Comparison of ENCODE assay signal across 8 mouse cellular contexts in the genomic region with DNA sequence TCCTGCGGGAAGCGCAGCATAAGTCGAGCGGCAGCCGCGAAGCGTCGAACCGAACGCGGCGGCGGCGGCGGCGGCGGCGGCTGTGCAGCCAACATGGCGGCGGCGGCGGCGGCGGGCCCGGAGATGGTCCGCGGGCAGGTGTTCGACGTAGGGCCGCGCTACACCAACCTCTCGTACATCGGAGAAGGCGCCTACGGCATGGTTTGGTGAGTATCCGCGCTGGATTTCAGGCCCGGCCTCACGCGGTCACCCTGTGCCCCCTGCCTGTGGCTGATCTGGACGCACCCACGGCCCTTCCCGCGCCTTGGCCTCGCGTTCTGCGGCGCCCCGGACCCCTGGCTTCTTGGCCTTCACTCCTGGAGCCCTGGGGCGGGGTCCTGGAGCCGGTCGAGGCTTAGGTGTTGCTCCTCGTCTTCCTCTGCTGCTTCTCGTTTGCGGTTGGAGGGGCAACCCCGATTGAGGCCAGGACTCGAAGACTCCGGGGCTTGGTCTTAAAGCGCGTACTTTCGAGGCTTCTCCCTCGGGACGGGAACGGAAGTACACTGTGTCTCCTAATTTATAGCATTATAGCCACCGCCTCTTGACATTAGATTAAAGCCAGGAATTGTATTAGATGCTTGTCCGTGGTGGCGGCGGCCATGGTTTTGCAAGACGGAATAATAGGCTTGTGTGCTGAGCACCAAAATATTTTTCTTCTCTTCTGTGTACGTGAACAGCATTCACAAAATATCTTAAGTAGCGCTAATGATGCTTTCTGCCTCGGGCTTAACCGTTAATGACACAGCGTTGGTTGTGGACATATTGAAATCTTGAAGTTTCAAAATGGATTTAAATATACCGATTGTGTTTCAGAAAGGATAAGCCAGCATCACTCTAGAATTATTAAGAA. TPM values are rescaled to one million over a fixed set of nuclear protein-coding genes. Genes with fewer than 3 reads are reported as not detected.
DNase-seq lines count a peak whose midpoint lies in the region; ATAC-seq and TF ChIP-seq lines count a peak whose summit lies in the region.

No protein-coding gene starts in this region.

- H3K4me1 ChIP-seq in cortical plate, adult 2 months (ENCODE audit: control insufficient read depth, insufficient read depth, low read length), result peaks cover 4% of the 10 kb centered on the region; the same call in 1 of the 2 replicates
- H3K4me1 ChIP-seq in intestine, embryonic 16.5 days (ENCODE audit: control insufficient read depth, insufficient read depth, low read length), result peaks cover 7% of the 10 kb centered on the region
- peaks cover 31% of the 10 kb centered on the region for H3K4me1 ChIP-seq in liver, embryonic 15.5 days (replicated peaks)
- H3K4me1 ChIP-seq in neural tube, embryonic 11.5 days (ENCODE audit: control insufficient read depth, insufficient read depth, low read length), result peaks cover 6% of the 10 kb centered on the region; the same call in 1 of the 2 replicates

- H3K4me2 ChIP-seq in intestine, embryonic 16.5 days (ENCODE audit: low read depth, low read length), result peak overlapping the region; percentile 61
- peak overlapping the region; percentile 90 for H3K4me2 ChIP-seq in liver, embryonic 15.5 days
- H3K4me2 ChIP-seq in neural tube, embryonic 11.5 days (ENCODE audit: low read depth), result peak overlapping the region; percentile 42

- peak; percentile 82 for DNase-seq in A20 (ENCODE audit: low read depth, low spot score)
- DNase-seq in ES-CJ7 (ENCODE audit: low read depth, low spot score), result peak; percentile 38
- DNase-seq in heart, adult 11 months, result peak; percentile 98
- peak; percentile 77 for DNase-seq in neural tube, embryonic 11.5 days (ENCODE audit: low spot score)
- DNase-seq in cerebellum, adult 11-12 months, result no peak

- no peaks in the 10 kb centered on the region for H3K27me3 ChIP-seq in intestine, embryonic 16.5 days (replicated peaks; ENCODE audit: control insufficient read depth, insufficient read depth, low read length)
- no peaks in the 10 kb centered on the region for H3K27me3 ChIP-seq in liver, embryonic 15.5 days
- H3K27me3 ChIP-seq in neural tube, embryonic 11.5 days (ENCODE audit: control insufficient read depth, insufficient read depth, low read length), result no peaks in the 10 kb centered on the region

- H3K27ac ChIP-seq in cortical plate, adult 2 months (ENCODE audit: insufficient read depth, low read length), result peak overlapping the region; percentile 74
- peak overlapping the region; percentile 91 for H3K27ac ChIP-seq in intestine, embryonic 16.5 days (ENCODE audit: low read length)
- peak overlapping the region; percentile 91 for H3K27ac ChIP-seq in liver, embryonic 15.5 days (replicated peaks)
- peak overlapping the region; percentile 71 for H3K27ac ChIP-seq in neural tube, embryonic 11.5 days (ENCODE audit: low read depth, low read length)

- no peaks in the 10 kb centered on the region for H3K9me3 ChIP-seq in intestine, embryonic 16.5 days (ENCODE audit: control insufficient read depth, low read length)
- H3K9me3 ChIP-seq in liver, embryonic 15.5 days (replicated peaks), result no peaks in the 10 kb centered on the region
- no peaks in the 10 kb centered on the region for H3K9me3 ChIP-seq in neural tube, embryonic 11.5 days (ENCODE audit: control insufficient read depth, low read length)

- no peak for TF ChIP-seq POLR2A in cortical plate, adult 2 months (IDR thresholded peaks at IDR 0.05; ENCODE audit: extremely low read depth, insufficient read depth, low read length)

- H3K36me3 ChIP-seq in intestine, embryonic 16.5 days (ENCODE audit: control insufficient read depth, insufficient read depth, low read length), result no peaks in the 10 kb centered on the region
- H3K36me3 ChIP-seq in liver, embryonic 15.5 days (replicated peaks), result peaks cover 18% of the 10 kb centered on the region
- H3K36me3 ChIP-seq in neural tube, embryonic 11.5 days (ENCODE audit: control insufficient read depth, insufficient read depth, low read length), result no peaks in the 10 kb centered on the region

- peak; percentile 80 for ATAC-seq in intestine, embryonic 16.5 days
- peak; percentile 72 for ATAC-seq in liver, embryonic 15.5 days (ENCODE audit: insufficient read depth)
- ATAC-seq in neural tube, embryonic 11.5 days (ENCODE audit: insufficient read depth, low FRiP score, low TSS enrichment), result peak; percentile 66

- H3K4me3 ChIP-seq in cortical plate, adult 2 months (ENCODE audit: insufficient read depth, low read length), result peak overlapping the region; percentile 60
- peak overlapping the region; percentile 98 for H3K4me3 ChIP-seq in intestine, embryonic 16.5 days (ENCODE audit: low read length)
- peak overlapping the region; percentile 99 for H3K4me3 ChIP-seq in liver, embryonic 15.5 days (replicated peaks)
- H3K4me3 ChIP-seq in neural tube, embryonic 11.5 days (ENCODE audit: low read depth, low read length), result peak overlapping the region; percentile 78

- TF ChIP-seq CTCF in cortical plate, adult 2 months (IDR thresholded peaks at IDR 0.05; ENCODE audit: extremely low read depth, insufficient read depth, low read length), result no peak

- under 1% methylated on average over 73 of the region's 75 CpGs for WGBS in intestine, embryonic 16.5 days
- whole genome bisulfite sequencing in liver, embryonic 15.5 days (ENCODE audit: insufficient replicate concordance), result under 1% methylated on average over 75 of the region's 75 CpGs
- WGBS in neural tube, embryonic 11.5 days, result under 1% methylated on average over 68 of the region's 75 CpGs

- peak overlapping the region; percentile 98 for H3K9ac ChIP-seq in intestine, embryonic 16.5 days (ENCODE audit: low read depth, low read length)
- H3K9ac ChIP-seq in liver, embryonic 15.5 days, result peak overlapping the region; percentile 94
- peak overlapping the region; percentile 75 for H3K9ac ChIP-seq in neural tube, embryonic 11.5 days (ENCODE audit: low read length)

RNA-seq across cellular contexts. Expression of gene Mapk1, which starts 0.6 kb away (rescaled TPM):
- 291 and 296 TPM in 2 replicates for polyA plus RNA-seq in cortical plate, adult 2 months (2012; rRNA removed)
- 129 and 130 TPM in 2 replicates for polyA plus RNA-seq in intestine, embryonic 16.5 days (2015; fragmentation: Nextera tagmentation; extraction: Ambion mirVana)
- polyA plus RNA-seq in liver, embryonic 15.5 days (2015; fragmentation: Nextera tagmentation; extraction: Ambion mirVana), result 80.3 and 82.0 TPM in 2 replicates
- 218 and 224 TPM in 2 replicates for polyA plus RNA-seq in neural tube, embryonic 11.5 days (2014; fragmentation: Nextera tagmentation; extraction: Ambion mirVana)
